ENCODE assay signal across 22 mouse cellular contexts in genomic region chr6:135961766-135962165, GRCm38 (mm10).
DNase-seq lines count a peak whose midpoint lies in the region; ATAC-seq lines count a peak whose summit lies in the region.
"Had no signal": no experiment of that assay in that cellular context is flagged by ENCODE, and none has a peak within 500 bp of the region (broad histone marks: within the 10 kb centered on the region; RNA-seq: fewer than 3 reads in every experiment).

No protein-coding gene starts in this region.

- DNase-seq in heart, adult 11 months = peak; percentile 64
- no peak for DNase-seq in heart, postnatal 10 days
- no peak for DNase-seq in neural tube, embryonic 10.5 days (ENCODE audit: extremely low spot score, low spot score)
- DNase-seq in urinary bladder, postnatal 36 days (ENCODE audit: low spot score in 2 of 2) = no peak
- DNase-seq: adrenal gland, adult 2 months; B cell, adult 2 months; cerebellum, adult 18-20 months; cerebellum, postnatal 25 days; kidney, postnatal 25 days; lung, embryonic 14.5 days; thymus, adult 2 months had no signal

- peaks cover 6% of the 10 kb centered on the region; the same call in 1 of the 2 replicates for H3K4me1 ChIP-seq in neural tube, embryonic 13.5 days (replicated peaks)
- peaks cover 13% of the 10 kb centered on the region; the same call in 1 of the 2 replicates for H3K4me1 ChIP-seq in hindbrain, embryonic 15.5 days (replicated peaks)
- peaks cover 14% of the 10 kb centered on the region for H3K4me1 ChIP-seq in neural tube, embryonic 15.5 days
- H3K4me1 ChIP-seq: embryonic facial prominence, embryonic 13.5 days; heart, embryonic 10.5 days; megakaryocyte, embryonic 14.5 days had no signal

- H3K36me3 ChIP-seq in neural tube, embryonic 13.5 days = no peaks in the 10 kb centered on the region
- H3K36me3 ChIP-seq in hindbrain, embryonic 15.5 days = no peaks in the 10 kb centered on the region
- H3K36me3 ChIP-seq in neural tube, embryonic 15.5 days = no peaks in the 10 kb centered on the region
- H3K36me3 ChIP-seq: embryonic facial prominence, embryonic 13.5 days; heart, embryonic 10.5 days had no signal

- H3K27ac ChIP-seq in neural tube, embryonic 13.5 days (replicated peaks) = no peak overlapping the region
- no peak overlapping the region for H3K27ac ChIP-seq in hindbrain, embryonic 15.5 days (replicated peaks)
- H3K27ac ChIP-seq in neural tube, embryonic 15.5 days (replicated peaks) = peak overlapping the region; percentile 25; the same call in 1 of the 2 replicates
- H3K27ac ChIP-seq: embryonic facial prominence, embryonic 13.5 days; heart, embryonic 10.5 days; liver, embryonic 14.5 days; stomach, postnatal 0 days had no signal

- no peak overlapping the region for H3K4me2 ChIP-seq in neural tube, embryonic 13.5 days
- no peak overlapping the region for H3K4me2 ChIP-seq in hindbrain, embryonic 15.5 days
- no peak overlapping the region for H3K4me2 ChIP-seq in neural tube, embryonic 15.5 days
- H3K4me2 ChIP-seq: embryonic facial prominence, embryonic 13.5 days; lung, embryonic 14.5 days had no signal

- no peaks in the 10 kb centered on the region for H3K27me3 ChIP-seq in neural tube, embryonic 13.5 days
- no peaks in the 10 kb centered on the region for H3K27me3 ChIP-seq in hindbrain, embryonic 15.5 days
- H3K27me3 ChIP-seq in neural tube, embryonic 15.5 days (replicated peaks) = no peaks in the 10 kb centered on the region
- H3K27me3 ChIP-seq: embryonic facial prominence, embryonic 13.5 days; megakaryocyte, embryonic 14.5 days had no signal

- no peaks in the 10 kb centered on the region for H3K9me3 ChIP-seq in neural tube, embryonic 13.5 days
- no peaks in the 10 kb centered on the region for H3K9me3 ChIP-seq in hindbrain, embryonic 15.5 days
- H3K9me3 ChIP-seq in neural tube, embryonic 15.5 days (replicated peaks) = no peaks in the 10 kb centered on the region
- H3K9me3 ChIP-seq: embryonic facial prominence, embryonic 13.5 days had no signal

- peak; percentile 50; the same call in 1 of the 2 replicates for ATAC-seq in neural tube, embryonic 13.5 days (ENCODE audit: low read depth)
- ATAC-seq in hindbrain, embryonic 15.5 days (ENCODE audit: low FRiP score, low read depth) = peak; percentile 54
- peak; percentile 39; the same call in 1 of the 2 replicates for ATAC-seq in neural tube, embryonic 15.5 days (ENCODE audit: low FRiP score)
- ATAC-seq in megakaryocyte progenitor cell, adult 5-6 weeks (replicated peaks; ENCODE audit: poor library complexity) = no peak
- ATAC-seq: intestine, postnatal 0 days had no signal

- no peak overlapping the region for H3K4me3 ChIP-seq in neural tube, embryonic 13.5 days
- H3K4me3 ChIP-seq in hindbrain, embryonic 15.5 days = no peak overlapping the region
- H3K4me3 ChIP-seq in neural tube, embryonic 15.5 days (replicated peaks) = no peak overlapping the region
- H3K4me3 ChIP-seq: embryonic facial prominence, embryonic 13.5 days; erythroblast, embryonic 14.5 days; heart, embryonic 10.5 days; megakaryocyte, embryonic 14.5 days had no signal

- intact Hi-C loops in heart, postnatal 10 days (cut with DNase I) = no loop called here

- no peak overlapping the region for H3K9ac ChIP-seq in neural tube, embryonic 13.5 days
- H3K9ac ChIP-seq in hindbrain, embryonic 15.5 days = no peak overlapping the region
- no peak overlapping the region for H3K9ac ChIP-seq in neural tube, embryonic 15.5 days (replicated peaks)
- H3K9ac ChIP-seq: embryonic facial prominence, embryonic 13.5 days; liver, embryonic 14.5 days; lung, embryonic 14.5 days had no signal

- WGBS in neural tube, embryonic 13.5 days = 24% methylated on average over 9 of the region's 9 CpGs
- WGBS in hindbrain, embryonic 15.5 days = 15% methylated on average over 9 of the region's 9 CpGs
- 28% methylated on average over 9 of the region's 9 CpGs for WGBS in neural tube, embryonic 15.5 days
